Mouse (Mus musculus) Patski (cell line): ENCODE measurements at regions not wholly inside any gene's neighbourhood (a gene's known extent, or its start where the extent isn't known, plus 50 kb on each side); places are given as distances from the start of the nearest gene placed in this dataset.

Experiments used
- ATAC-seq: fragments of 100-300 bp; one replicate; pipeline ENCODE4 v1.8.0; 2021
- CTCF ChIA-PET: fragments of 350-600 bp; sonication (Branson Sonifier 250); formaldehyde crosslinking; loops from one replicate; lab custom pipeline; 2022; ENCODE audit warnings: inconsistent platforms; lab: Charles Lee
- POLR2A ChIA-PET: fragments of 350-600 bp; sonication (Branson Sonifier 250); formaldehyde crosslinking; loops from one replicate; lab custom pipeline; 2022; ENCODE audit warnings: antibody characterized with exemption, inconsistent platforms; lab: Charles Lee
- DNase-seq: peaks from one replicate; pipeline ENCODE4 v3.0.0-alpha.2; 2011; ENCODE audit warnings: low read depth, low spot score
- H3K27me3 ChIP-seq: fragments of 371-371 bp; one replicate; pipeline ENCODE4 v1.5.1; 2021
- CTCF ChIP-seq: fragments of 100-300 bp; IDR thresholded peaks from one replicate; pipeline ENCODE4 v1.5.1; 2021
- in situ Hi-C: fragments of 300-500 bp; cut with MboI; formaldehyde crosslinking; loops from 3 replicates; pipeline ENCODE4 v1.11.1; 2018; ENCODE audit warnings: low pct_unique_long_range_greater_than_20kb, mixed read lengths

GRCm38 (mm10) chr4:95304006-95304405 lies 252.0 kb upstream of the Jun start:
- POLR2A ChIA-PET, result interaction anchor here (0.7 kb wide), 1 partner anchor 8 kb away, joined by 4 read pairs; no protein-coding TSS in a partner anchor
- peak; percentile 44 for ATAC-seq
- TF ChIP-seq CTCF, result no peak

GRCm38 (mm10) chr4:95307134-95307533 lies 250.2 kb upstream of the Fggy start:
- ATAC-seq (no peak), DNase-seq (no peak)
- ChIA-PET CTCF (no interaction called here), POLR2A (no interaction called here)
- in situ Hi-C loops, result no loop called here
- no peaks in the 10 kb centered on the region for H3K27me3 ChIP-seq
- no peak for TF ChIP-seq CTCF

More at GRCm38 (mm10) chr4:95304006-95304405, 252.0 kb upstream of the Jun start:
- in situ Hi-C loops, result loop anchor here (5.0 kb wide), 1 partner anchor 568 kb away; no protein-coding TSS in a partner anchor
- H3K27me3 ChIP-seq, result no peaks in the 10 kb centered on the region
- CTCF ChIA-PET, result no interaction called here
- DNase-seq, result peak; percentile 42

GRCm38 (mm10) chr4:95308469-95308895 lies 248.8 kb upstream of the Fggy start:
- TF ChIP-seq CTCF, result no peak
- in situ Hi-C loops, result no loop called here
- ChIA-PET POLR2A (no interaction called here), CTCF (no interaction called here)
- no peaks in the 10 kb centered on the region for H3K27me3 ChIP-seq
- ATAC-seq, result no peak
- DNase-seq, result no peak

- ATAC-seq, result no peak
- no peaks in the 10 kb centered on the region for H3K27me3 ChIP-seq
- in situ Hi-C loops, result no loop called here
- CTCF ChIA-PET, result no interaction called here
- POLR2A ChIA-PET, result no interaction called here
- no peak for DNase-seq
- TF ChIP-seq CTCF, result no peak
Observed at GRCm38 (mm10) chr4:95310410-95310809, 246.9 kb upstream of the Fggy start.

GRCm38 (mm10) chr4:95317821-95318290 lies 239.5 kb upstream of the Fggy start:
- H3K27me3 ChIP-seq, result no peaks in the 10 kb centered on the region
- ChIA-PET POLR2A (interaction anchor here (1.2 kb wide), 1 partner anchor 266 kb away, joined by 3 read pairs; the partner anchor contains the start of gene Jun), CTCF (interaction anchor here (0.8 to 1.5 kb wide), 2 partner anchors 10 to 16 kb away, joined by 3 to 4 read pairs; no protein-coding TSS in a partner anchor)
- peak; percentile 39 for DNase-seq
- in situ Hi-C loops, result no loop called here
- no peak for TF ChIP-seq CTCF
- peak; percentile 51 for ATAC-seq

- ChIA-PET CTCF (interaction anchor here (1.5 kb wide), 1 partner anchor 10 kb away, joined by 4 read pairs; no protein-coding TSS in a partner anchor), POLR2A (interaction anchor here (1.2 kb wide), 1 partner anchor 267 kb away, joined by 3 read pairs; the partner anchor contains the start of gene Jun)
- DNase-seq, result no peak
- TF ChIP-seq CTCF, result no peak
- ATAC-seq, result no peak
- H3K27me3 ChIP-seq, result no peaks in the 10 kb centered on the region
- in situ Hi-C loops, result no loop called here
Observed at GRCm38 (mm10) chr4:95318561-95318960, 238.7 kb upstream of the Fggy start.

GRCm38 (mm10) chr4:95319036-95319435 lies 238.3 kb upstream of the Fggy start:
- POLR2A ChIA-PET, result interaction anchor here (0.5 to 1.2 kb wide), 2 partner anchors 22 to 267 kb away, joined by 3 read pairs; partner anchors contain the start of gene Jun
- ATAC-seq (no peak), DNase-seq (no peak)
- CTCF ChIA-PET, result interaction anchor here (1.5 kb wide), 1 partner anchor 9 kb away, joined by 4 read pairs; no protein-coding TSS in a partner anchor
- H3K27me3 ChIP-seq, result no peaks in the 10 kb centered on the region
- in situ Hi-C loops, result no loop called here
- TF ChIP-seq CTCF, result no peak

GRCm38 (mm10) chr4:95325861-95326260 lies 231.4 kb upstream of the Fggy start:
- no peak for DNase-seq
- in situ Hi-C loops, result no loop called here
- CTCF ChIA-PET, result no interaction called here
- no peak for ATAC-seq
- no peak for TF ChIP-seq CTCF
- POLR2A ChIA-PET, result no interaction called here
- no peaks in the 10 kb centered on the region for H3K27me3 ChIP-seq

GRCm38 (mm10) chr4:95339822-95340221 lies 217.5 kb upstream of the Fggy start:
- H3K27me3 ChIP-seq, result no peaks in the 10 kb centered on the region
- in situ Hi-C loops, result no loop called here
- ChIA-PET POLR2A (no interaction called here), CTCF (no interaction called here)
- DNase-seq, result no peak
- no peak for TF ChIP-seq CTCF
- no peak for ATAC-seq

- no peak for TF ChIP-seq CTCF
- in situ Hi-C loops, result no loop called here
- ATAC-seq (no peak), DNase-seq (no peak)
- ChIA-PET POLR2A (interaction anchor here (0.7 kb wide), 1 partner anchor 21 kb away, joined by 3 read pairs; no protein-coding TSS in a partner anchor), CTCF (interaction anchor here (1.2 kb wide), 1 partner anchor 21 kb away, joined by 5 read pairs; no protein-coding TSS in a partner anchor)
- no peaks in the 10 kb centered on the region for H3K27me3 ChIP-seq
Observed at GRCm38 (mm10) chr4:95340926-95341325, 216.4 kb upstream of the Fggy start.

GRCm38 (mm10) chr4:95346722-95347197 lies 210.5 kb upstream of the Fggy start:
- in situ Hi-C loops, result no loop called here
- no peaks in the 10 kb centered on the region for H3K27me3 ChIP-seq
- ATAC-seq (no peak), DNase-seq (no peak)
- POLR2A ChIA-PET, result no interaction called here
- CTCF ChIA-PET, result no interaction called here
- no peak for TF ChIP-seq CTCF
